Mouse (Mus musculus): ENCODE data around the gene Rabgap1l.

Gene Rabgap1l

GRCm38 (mm10) chr1:160224093-160224492 lies 568.9 kb downstream of the Rabgap1l start:
- no peak for DNase-seq

GRCm38 (mm10) chr1:160217898-160218297 lies 575.1 kb downstream of the Rabgap1l start:
- DNase-seq, result no peak

GRCm38 (mm10) chr1:160214171-160214570 lies 578.8 kb downstream of the Rabgap1l start:
- no peak for DNase-seq

- DNase-seq, result peak; percentile 100
Observed at GRCm38 (mm10) chr1:160212703-160213669, 580.0 kb downstream of the Rabgap1l start, which contains the start of gene Cacybp. TSS of gene Cacybp (minus strand) at chr1:160212875.

GRCm38 (mm10) chr1:160212123-160212691 lies 580.8 kb downstream of the Rabgap1l start:
- DNase-seq, result no peak

GRCm38 (mm10) chr1:160211597-160212122 lies 581.4 kb downstream of the Rabgap1l start:
- no peak for DNase-seq

- DNase-seq, result no peak
Observed at GRCm38 (mm10) chr1:160210566-160210965, 582.4 kb downstream of the Rabgap1l start.

- DNase-seq, result no peak
Observed at GRCm38 (mm10) chr1:160209844-160210243, 583.2 kb downstream of the Rabgap1l start.

- no peak for DNase-seq
Observed at GRCm38 (mm10) chr1:160205486-160205885, 587.5 kb downstream of the Rabgap1l start.

GRCm38 (mm10) chr1:160195337-160195663 lies 597.7 kb downstream of the Rabgap1l start:
- DNase-seq, result no peak

- DNase-seq, result peak; percentile 98
Observed at GRCm38 (mm10) chr1:160194529-160195336, 598.3 kb downstream of the Rabgap1l start, which contains the start of gene Mrps14. TSS of gene Mrps14 (plus strand) at chr1:160195215.

GRCm38 (mm10) chr1:160184506-160184905 lies 608.5 kb downstream of the Rabgap1l start:
- DNase-seq, result peak; percentile 39

GRCm38 (mm10) chr1:160181216-160181615 lies 611.8 kb downstream of the Rabgap1l start:
- DNase-seq, result no peak

- no peak for DNase-seq
Observed at GRCm38 (mm10) chr1:160176903-160177302, 616.1 kb downstream of the Rabgap1l start.
